Mouse (Mus musculus): ENCODE measurements around the gene Txndc8.

DNA sequence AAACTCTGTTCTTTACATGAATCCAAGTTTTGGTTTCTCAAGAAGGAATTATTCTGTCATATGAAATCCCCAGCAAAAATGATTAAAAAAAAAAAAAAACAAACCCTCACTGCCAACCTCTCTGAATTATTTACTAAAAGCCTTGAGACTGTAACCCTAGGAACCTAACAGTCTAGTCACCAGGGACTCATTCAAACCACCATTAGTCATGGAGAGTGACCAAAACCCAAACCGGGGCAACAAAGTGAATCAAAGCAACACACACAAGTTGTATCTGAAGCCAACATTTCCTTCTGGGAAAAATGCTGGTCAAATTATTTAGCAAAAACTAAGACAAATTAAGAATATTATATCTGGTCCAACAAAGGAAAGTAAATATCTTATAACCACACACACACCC is 56.0 kb downstream of the Txndc8 start:
- TF ChIP-seq CTCF (conservative IDR thresholded peaks at IDR 0.05; ENCODE audit: low read length) (no peak), POU5F1 (IDR thresholded peaks at IDR 0.05; ENCODE audit: borderline replicate concordance, low read length) (no peak), NANOG (IDR thresholded peaks at IDR 0.05; ENCODE audit: borderline replicate concordance, low read length) (no peak)

Data from E14TG2a.4 (cell line).